Mouse (Mus musculus): ENCODE data around the gene Xlr5c. TPM values are rescaled to one million over a fixed set of nuclear protein-coding genes. Genes with fewer than 3 reads are reported as not detected.

The Xlr5c gene
- total RNA-seq (2023), result not detected in 4 replicates

DNA sequence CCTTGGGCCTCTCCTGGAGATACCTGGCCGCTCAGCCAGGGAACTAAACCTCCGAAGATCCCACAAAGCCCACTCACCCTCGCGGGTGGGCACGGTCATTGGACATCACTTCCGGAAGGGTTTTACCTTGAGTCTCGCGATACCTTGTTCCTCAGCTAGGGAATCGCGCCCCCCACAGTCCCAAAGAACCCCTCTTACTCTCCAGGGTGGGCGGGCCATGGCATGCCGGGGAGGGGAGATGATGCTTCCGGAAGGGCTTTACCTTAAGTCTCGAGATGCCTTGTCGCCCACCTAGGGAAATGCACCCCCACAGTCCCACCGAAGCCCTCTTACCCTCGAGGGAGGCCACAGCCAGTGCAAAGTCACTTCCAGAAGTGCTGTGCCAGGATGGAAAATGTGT is at the start of gene Xlr5c, which contains the start of gene Xlr5a:
TSS of gene Xlr5c (minus strand) at position 101 of the 400 bp plus-strand sequence.
TSS of gene Xlr5a (minus strand) at position 101 of the 400 bp plus-strand sequence.

DNA sequence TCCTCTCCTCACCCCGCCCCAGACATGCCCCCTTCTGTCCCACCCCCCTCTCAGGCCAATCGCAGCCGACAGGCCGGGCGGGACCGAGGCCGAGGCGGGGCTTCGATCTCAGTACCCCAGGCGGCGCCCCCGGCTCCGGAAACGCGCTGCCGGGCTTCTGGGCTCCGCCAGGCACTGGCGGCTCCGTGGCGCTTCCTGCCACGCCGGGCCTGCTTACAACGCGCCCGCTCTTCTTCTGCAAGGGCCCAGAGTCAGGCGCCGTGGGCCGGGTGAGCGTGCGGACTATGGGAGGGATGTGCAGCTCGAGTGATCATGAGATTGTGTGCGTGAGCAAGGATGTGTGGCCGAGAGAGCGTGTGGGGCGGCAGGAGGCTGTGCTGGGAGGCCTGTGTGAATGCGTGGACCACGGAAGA is 49.7 kb upstream of the Xlr5c start, which contains the start of gene Zfp275:
TSS of gene Zfp275 (plus strand) at position 139 of the 413 bp plus-strand sequence.

DNA sequence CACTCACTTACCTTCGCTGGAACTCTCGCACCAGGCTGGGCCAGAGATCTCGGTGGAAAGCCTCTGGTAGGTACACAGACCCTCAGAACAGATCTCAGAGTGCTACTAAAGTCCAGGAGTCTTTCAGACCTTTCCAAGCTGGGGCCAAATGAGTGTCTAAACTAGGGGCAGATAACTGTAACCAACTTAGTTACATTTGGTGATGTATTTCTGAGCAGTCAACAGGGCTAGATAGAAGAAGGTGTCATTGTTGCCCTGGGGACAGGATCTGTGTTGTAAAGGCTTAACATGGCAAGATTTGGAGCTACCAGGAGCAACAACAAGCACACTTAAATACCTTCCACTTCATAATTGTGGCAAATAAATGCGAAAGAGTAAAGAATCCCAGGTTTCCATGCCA is 44.0 kb upstream of the Xlr5c start, which contains the start of gene Gm45015:
TSS of gene Gm45015 (minus strand) at position 101 of the 400 bp plus-strand sequence.

DNA sequence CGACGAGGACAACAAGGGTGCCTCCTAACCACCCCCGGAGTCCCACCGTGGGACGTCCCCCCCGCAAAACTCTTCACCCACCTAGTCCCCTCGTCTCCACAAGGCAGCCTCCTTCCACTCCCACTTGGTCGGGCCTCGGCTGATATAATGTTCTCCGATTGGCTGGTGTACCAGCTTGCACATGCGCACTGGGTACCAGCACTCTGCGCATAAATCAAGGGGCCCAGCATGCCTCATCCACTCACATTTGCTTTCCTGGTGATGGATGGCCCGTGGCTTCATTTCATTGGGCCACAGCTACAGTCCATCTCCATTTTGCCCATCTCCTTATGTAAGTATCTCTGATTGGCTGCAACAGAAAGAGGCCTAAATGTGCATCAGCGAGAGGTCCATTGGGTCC is 27.5 kb downstream of the Xlr5c start, which contains the start of gene Xlr3c:
TSS of gene Xlr3c (minus strand) at position 121 of the 400 bp plus-strand sequence.

DNA sequence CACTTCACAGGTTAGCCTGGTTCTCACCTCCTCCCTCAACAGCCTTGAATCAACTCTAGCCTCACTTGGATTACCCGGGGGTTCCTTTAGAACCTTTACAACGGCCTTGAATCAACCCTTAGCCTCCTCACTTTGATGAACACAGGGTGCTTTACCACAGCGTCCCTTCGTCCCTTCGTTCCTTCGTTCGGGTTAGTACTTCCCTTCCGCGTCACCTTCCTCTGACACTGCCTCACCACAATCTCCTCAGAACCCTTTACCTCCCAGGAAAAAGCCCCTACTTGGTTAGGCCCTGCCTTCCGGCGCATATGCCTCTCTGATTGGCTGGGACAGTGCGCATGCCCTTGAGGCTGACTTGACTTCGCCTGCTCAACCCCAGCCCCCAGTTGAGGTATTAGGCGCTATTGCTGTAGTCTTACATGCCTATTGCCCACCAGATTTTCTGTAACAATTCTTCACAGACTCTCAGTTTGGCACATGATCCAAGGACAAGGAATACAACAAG is 49.9 kb downstream of the Xlr5c start, which contains the start of gene Xlr4c:
TSS of gene Xlr4c (minus strand) at position 310 of the 505 bp plus-strand sequence.

Other genes with a start within 250 kb of the Xlr5c start
- gene Pnma3, start 228.2 kb downstream of the Xlr5c start, total RNA-seq (2023), result not detected in 4 replicates
- gene Xlr4a, start 210.5 kb downstream of the Xlr5c start, total RNA-seq (2023), result 9.5 to 19.3 TPM (median 13.0 TPM) in 4 replicates
- 0.18 to 4.4 TPM (median 1.8 TPM) in 4 replicates for gene Xlr3a, start 195.9 kb downstream of the Xlr5c start, total RNA-seq (2023)
- gene Gm14685, start 175.9 kb downstream of the Xlr5c start, total RNA-seq (2023), result 0.21 to 0.40 TPM (median 0.27 TPM) in 3 of 4 replicates, not detected in the other
- not detected in 4 replicates for gene Xlr5b, start 144.2 kb downstream of the Xlr5c start, total RNA-seq (2023)
- 0.19 TPM in 1 of 4 replicates, not detected in the others for gene DXBay18, start 143.5 kb downstream of the Xlr5c start, total RNA-seq (2023)
- gene Spin2d, start 116.0 kb downstream of the Xlr5c start, total RNA-seq (2023), result not detected in 4 replicates
- gene Xlr3b, start 100.8 kb downstream of the Xlr5c start, total RNA-seq (2023), result 10.5 to 33.8 TPM (median 14.1 TPM) in 4 replicates
- gene Xlr4b, start 78.6 kb downstream of the Xlr5c start, total RNA-seq (2023), result 30.2 to 40.7 TPM (median 39.6 TPM) in 4 replicates
- gene F8a, start 64.7 kb downstream of the Xlr5c start, total RNA-seq (2023), result 12.5 to 13.9 TPM (median 12.7 TPM) in 4 replicates
- 9.2 to 15.8 TPM (median 13.4 TPM) in 4 replicates for gene Xlr4c, start 49.8 kb downstream of the Xlr5c start, total RNA-seq (2023)
- gene Xlr3c, start 27.6 kb downstream of the Xlr5c start, total RNA-seq (2023), result not detected in 4 replicates
- not detected in 4 replicates for gene Xlr5a, start within 50 bp of the Xlr5c start, total RNA-seq (2023)
- not detected in 4 replicates for gene Gm45015, start 43.9 kb upstream of the Xlr5c start, total RNA-seq (2023)
- 26.1 to 32.2 TPM (median 29.1 TPM) in 4 replicates for gene Zfp275, start 49.6 kb upstream of the Xlr5c start, total RNA-seq (2023)
- gene Gm18336, start 105.8 kb upstream of the Xlr5c start, total RNA-seq (2023), result not detected in 4 replicates
- gene Zfp92, start 118.1 kb upstream of the Xlr5c start, total RNA-seq (2023), result not detected in 4 replicates
- 0.61 TPM in 1 of 4 replicates, not detected in the others for gene Trex2, start 142.4 kb upstream of the Xlr5c start, total RNA-seq (2023)
- gene Haus7, start 166.1 kb upstream of the Xlr5c start, total RNA-seq (2023), result 18.3 to 22.6 TPM (median 21.1 TPM) in 4 replicates
- 0.44 to 0.89 TPM (median 0.83 TPM) in 3 of 4 replicates, not detected in the other for gene Bgn, start 190.6 kb upstream of the Xlr5c start, total RNA-seq (2023)
- not detected in 4 replicates for gene Atp2b3, start 210.1 kb upstream of the Xlr5c start, total RNA-seq (2023)

Data from B cell, adult 62 days (primary cell).